ENCODE assay signal across 30 mouse cellular contexts in genomic region chr17:5168640-5169039, GRCm38 (mm10).
DNase-seq lines count a peak whose midpoint lies in the region; ATAC-seq lines count a peak whose summit lies in the region.
"Had no signal": no experiment of that assay in that cellular context is flagged by ENCODE, and none has a peak within 500 bp of the region (broad histone marks: within the 10 kb centered on the region; RNA-seq: fewer than 3 reads in every experiment).

No protein-coding gene starts in this region.

- ATAC-seq in hindbrain, embryonic 13.5 days (ENCODE audit: low FRiP score): no peak
- no peak for ATAC-seq in hindbrain, embryonic 12.5 days (ENCODE audit: low FRiP score)
- no peak for ATAC-seq in midbrain, embryonic 14.5 days (ENCODE audit: low FRiP score, low TSS enrichment)
- no peak for ATAC-seq in midbrain, embryonic 16.5 days
- ATAC-seq: forebrain, embryonic 15.5 days; lung, postnatal 0 days had no signal

- H3K36me3 ChIP-seq in hindbrain, embryonic 13.5 days: no peaks in the 10 kb centered on the region
- no peaks in the 10 kb centered on the region for H3K36me3 ChIP-seq in hindbrain, embryonic 12.5 days
- no peaks in the 10 kb centered on the region for H3K36me3 ChIP-seq in midbrain, embryonic 14.5 days (ENCODE audit: control insufficient read depth, insufficient read depth, low read length)
- no peaks in the 10 kb centered on the region for H3K36me3 ChIP-seq in midbrain, embryonic 16.5 days (ENCODE audit: control insufficient read depth, insufficient read depth, low read length)
- H3K36me3 ChIP-seq: embryonic facial prominence, embryonic 13.5 days; forebrain, embryonic 10.5 days; forebrain, embryonic 15.5 days; heart, embryonic 15.5 days; kidney, embryonic 15.5 days; limb, embryonic 10.5 days; limb, embryonic 15.5 days; liver, embryonic 13.5 days had no signal

- no peaks in the 10 kb centered on the region for H3K9me3 ChIP-seq in hindbrain, embryonic 13.5 days
- no peaks in the 10 kb centered on the region for H3K9me3 ChIP-seq in hindbrain, embryonic 12.5 days (replicated peaks)
- no peaks in the 10 kb centered on the region for H3K9me3 ChIP-seq in midbrain, embryonic 14.5 days (ENCODE audit: control insufficient read depth, low read length)
- no peaks in the 10 kb centered on the region for H3K9me3 ChIP-seq in midbrain, embryonic 16.5 days (replicated peaks; ENCODE audit: control insufficient read depth, low read length, poor library complexity, severe bottlenecking)
- H3K9me3 ChIP-seq: embryonic facial prominence, embryonic 13.5 days; forebrain, embryonic 10.5 days; forebrain, embryonic 15.5 days; heart, embryonic 15.5 days; kidney, embryonic 15.5 days; limb, embryonic 10.5 days; limb, embryonic 15.5 days; liver, embryonic 13.5 days; megakaryocyte, embryonic 14.5 days had no signal

- no peaks in the 10 kb centered on the region for H3K27me3 ChIP-seq in hindbrain, embryonic 13.5 days
- no peaks in the 10 kb centered on the region for H3K27me3 ChIP-seq in hindbrain, embryonic 12.5 days
- no peaks in the 10 kb centered on the region for H3K27me3 ChIP-seq in midbrain, embryonic 14.5 days (ENCODE audit: control insufficient read depth, insufficient read depth, low read length)
- H3K27me3 ChIP-seq in midbrain, embryonic 16.5 days (ENCODE audit: control insufficient read depth, insufficient read depth, low read depth, low read length): no peaks in the 10 kb centered on the region
- H3K27me3 ChIP-seq: embryonic facial prominence, embryonic 13.5 days; forebrain, embryonic 15.5 days; heart, embryonic 15.5 days; kidney, embryonic 15.5 days; limb, embryonic 15.5 days; liver, embryonic 13.5 days; megakaryocyte, embryonic 14.5 days had no signal

- no peak for DNase-seq in midbrain, embryonic 14.5 days
- DNase-seq in thymus, postnatal 14 days: peak; percentile 40
- DNase-seq in thymus, adult 18-20 months: no peak
- no peak for DNase-seq in right cerebral cortex, postnatal 14 days
- DNase-seq: adrenal gland, postnatal 25 days; cerebellum, adult 18-20 months; cerebellum, postnatal 10 days; gastrocnemius, postnatal 25 days; heart, adult 18-20 months; kidney, adult 18-20 months; kidney, postnatal 25 days; liver, embryonic 13.5 days; lung, adult 18-20 months; lung, postnatal 4 days; right cerebral cortex, adult 18-20 months; right cerebral cortex, postnatal 4 days had no signal

- H3K4me3 ChIP-seq in hindbrain, embryonic 13.5 days: no peak overlapping the region
- H3K4me3 ChIP-seq in hindbrain, embryonic 12.5 days: no peak overlapping the region
- H3K4me3 ChIP-seq in midbrain, embryonic 14.5 days (replicated peaks; ENCODE audit: low read depth, low read length): no peak overlapping the region
- no peak overlapping the region for H3K4me3 ChIP-seq in midbrain, embryonic 16.5 days (ENCODE audit: low read depth, low read length)
- H3K4me3 ChIP-seq: embryonic facial prominence, embryonic 13.5 days; forebrain, embryonic 10.5 days; forebrain, embryonic 15.5 days; heart, embryonic 15.5 days; kidney, embryonic 15.5 days; limb, embryonic 10.5 days; limb, embryonic 15.5 days; liver, embryonic 13.5 days; megakaryocyte, embryonic 14.5 days had no signal

- H3K4me2 ChIP-seq in hindbrain, embryonic 13.5 days: no peak overlapping the region
- no peak overlapping the region for H3K4me2 ChIP-seq in hindbrain, embryonic 12.5 days (replicated peaks)
- no peak overlapping the region for H3K4me2 ChIP-seq in midbrain, embryonic 14.5 days (ENCODE audit: low read length)
- no peak overlapping the region for H3K4me2 ChIP-seq in midbrain, embryonic 16.5 days (ENCODE audit: low read length)
- H3K4me2 ChIP-seq: embryonic facial prominence, embryonic 13.5 days; forebrain, embryonic 15.5 days; heart, embryonic 15.5 days; hindbrain, embryonic 14.5 days; kidney, embryonic 15.5 days; limb, embryonic 15.5 days; liver, embryonic 13.5 days had no signal

- peaks cover 67% of the 10 kb centered on the region for H3K4me1 ChIP-seq in hindbrain, embryonic 13.5 days (replicated peaks)
- peaks cover 40% of the 10 kb centered on the region for H3K4me1 ChIP-seq in hindbrain, embryonic 12.5 days
- H3K4me1 ChIP-seq in midbrain, embryonic 14.5 days (ENCODE audit: control insufficient read depth, insufficient read depth, low read length): peaks cover 34% of the 10 kb centered on the region
- peaks cover 13% of the 10 kb centered on the region for H3K4me1 ChIP-seq in midbrain, embryonic 16.5 days (ENCODE audit: control insufficient read depth, insufficient read depth, low read length)
- H3K4me1 ChIP-seq: liver, embryonic 13.5 days had no signal

- no peak overlapping the region for H3K9ac ChIP-seq in hindbrain, embryonic 13.5 days
- no peak overlapping the region for H3K9ac ChIP-seq in hindbrain, embryonic 12.5 days
- no peak overlapping the region for H3K9ac ChIP-seq in midbrain, embryonic 14.5 days (replicated peaks; ENCODE audit: low read length)
- H3K9ac ChIP-seq in midbrain, embryonic 16.5 days (ENCODE audit: low read depth, low read length): no peak overlapping the region
- H3K9ac ChIP-seq: embryonic facial prominence, embryonic 13.5 days; forebrain, embryonic 15.5 days; heart, embryonic 15.5 days; hindbrain, embryonic 14.5 days; kidney, embryonic 15.5 days; limb, embryonic 15.5 days; liver, embryonic 13.5 days had no signal

- peak overlapping the region; percentile 60 for H3K27ac ChIP-seq in hindbrain, embryonic 13.5 days
- H3K27ac ChIP-seq in hindbrain, embryonic 12.5 days: no peak overlapping the region
- 0 out of 2 replicates have a peak overlapping the region, but pooled peaks have one; percentile 13 for H3K27ac ChIP-seq in midbrain, embryonic 14.5 days (replicated peaks; ENCODE audit: low read depth, low read length)
- no peak overlapping the region for H3K27ac ChIP-seq in midbrain, embryonic 16.5 days (ENCODE audit: low read length)
- H3K27ac ChIP-seq: embryonic facial prominence, embryonic 13.5 days; forebrain, embryonic 10.5 days; forebrain, embryonic 15.5 days; heart, embryonic 15.5 days; hindbrain, embryonic 14.5 days; limb, embryonic 10.5 days; limb, embryonic 15.5 days; liver, embryonic 13.5 days; stomach, postnatal 0 days had no signal

- 89% methylated on average over 7 of the region's 7 CpGs for WGBS in hindbrain, embryonic 13.5 days
- WGBS in hindbrain, embryonic 12.5 days: 86% methylated on average over 7 of the region's 7 CpGs
- 85% methylated on average over 7 of the region's 7 CpGs for WGBS in midbrain, embryonic 14.5 days
- 80% methylated on average over 7 of the region's 7 CpGs for WGBS in midbrain, embryonic 16.5 days

Comparison
In these comparisons a context has a peak if more than half of its experiments do, and no peak if none do; other contexts are left out.
1. H3K27ac ChIP-seq: peak in hindbrain, embryonic 13.5 days (single experiment) and midbrain, embryonic 14.5 days (single experiment); none in hindbrain, embryonic 12.5 days (single experiment) and midbrain, embryonic 16.5 days (single experiment).